ENCODE assay signal across 26 mouse cellular contexts in the genomic region with DNA sequence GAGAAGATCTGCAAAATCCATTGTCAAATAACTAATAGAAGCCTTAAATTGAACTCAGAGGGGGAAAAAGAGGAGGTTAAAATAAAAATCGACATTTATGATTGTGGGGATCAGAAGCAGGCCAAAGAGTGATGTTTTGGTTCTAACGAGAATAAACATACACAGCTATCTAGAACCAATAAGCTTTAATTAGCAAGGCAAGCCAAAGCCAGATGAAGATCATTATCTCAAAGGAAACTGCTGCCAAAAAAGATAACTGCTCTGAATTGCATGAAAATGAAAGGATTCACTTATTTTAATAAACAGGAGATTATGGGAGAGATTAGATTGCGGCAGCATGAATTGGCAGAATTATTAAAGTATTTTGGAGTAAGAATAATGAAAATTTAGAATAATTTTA.
"Had no signal": no experiment of that assay in that cellular context is flagged by ENCODE, and none has a peak within 500 bp of the region (broad histone marks: within the 10 kb centered on the region; RNA-seq: fewer than 3 reads in every experiment).

No protein-coding gene starts in this region.

- H3K4me2 ChIP-seq: heart, embryonic 12.5 days; hindbrain, embryonic 12.5 days; hindbrain, embryonic 14.5 days; intestine, embryonic 15.5 days; limb, embryonic 13.5 days; limb, embryonic 15.5 days; liver, embryonic 12.5 days had no signal

- H3K4me3 ChIP-seq: gastrocnemius, adult 2 months; heart, embryonic 10.5 days; heart, embryonic 12.5 days; hindbrain, embryonic 10.5 days; hindbrain, embryonic 12.5 days; intestine, embryonic 15.5 days; limb, embryonic 13.5 days; limb, embryonic 15.5 days; liver, embryonic 12.5 days had no signal

- ATAC-seq: hindbrain, embryonic 16.5 days; inflammation-experienced regulatory T-cells, adult 6 months; intestine, embryonic 15.5 days; intestine, postnatal 0 days; liver, embryonic 12.5 days had no signal

- DNase-seq: gastrocnemius, adult 2 months; gastrocnemius, postnatal 10 days; gastrocnemius, postnatal 25 days; heart, adult 18-20 months; heart, postnatal 10 days; heart, postnatal 4 days; kidney, adult 18-20 months; kidney, adult 8-10 months; kidney, postnatal 10 days; kidney, postnatal 25 days; layer of hippocampus, adult 9-11 months; layer of hippocampus, postnatal 36 days; left cerebral cortex, postnatal 4 days had no signal

- H3K27me3 ChIP-seq: heart, embryonic 12.5 days; hindbrain, embryonic 12.5 days; intestine, embryonic 15.5 days; limb, embryonic 13.5 days; limb, embryonic 15.5 days; liver, embryonic 12.5 days had no signal

- H3K4me1 ChIP-seq: heart, embryonic 10.5 days; heart, embryonic 12.5 days; hindbrain, embryonic 10.5 days; hindbrain, embryonic 12.5 days; intestine, embryonic 15.5 days; limb, embryonic 13.5 days; limb, embryonic 15.5 days; liver, embryonic 12.5 days had no signal

- H3K9ac ChIP-seq: heart, embryonic 12.5 days; hindbrain, embryonic 12.5 days; hindbrain, embryonic 14.5 days; intestine, embryonic 15.5 days; limb, embryonic 13.5 days; limb, embryonic 15.5 days; liver, embryonic 12.5 days; liver, embryonic 14.5 days had no signal

- H3K9me3 ChIP-seq: heart, embryonic 10.5 days; heart, embryonic 12.5 days; hindbrain, embryonic 10.5 days; hindbrain, embryonic 12.5 days; intestine, embryonic 15.5 days; limb, embryonic 13.5 days; limb, embryonic 15.5 days; liver, embryonic 12.5 days had no signal

- H3K36me3 ChIP-seq: heart, embryonic 10.5 days; heart, embryonic 12.5 days; hindbrain, embryonic 10.5 days; hindbrain, embryonic 12.5 days; intestine, embryonic 15.5 days; limb, embryonic 13.5 days; limb, embryonic 15.5 days; liver, embryonic 12.5 days had no signal

- H3K27ac ChIP-seq: gastrocnemius, adult 2 months; heart, embryonic 10.5 days; hindbrain, embryonic 10.5 days; hindbrain, embryonic 12.5 days; hindbrain, embryonic 14.5 days; intestine, embryonic 15.5 days; limb, embryonic 13.5 days; limb, embryonic 15.5 days; liver, embryonic 12.5 days; liver, embryonic 14.5 days had no signal
